Mouse (Mus musculus) C2C12 (cell line): Measurements from ENCODE around the gene Osbpl2.

Source experiments
- CTCF ChIP-seq: IDR thresholded peaks from one replicate; pipeline ENCODE4 v1.5.1; 2011; ENCODE audit not compliant: control insufficient read depth, insufficient read depth, insufficient read length
- FOSL1 ChIP-seq: IDR thresholded peaks from one replicate; pipeline ENCODE4 v1.8.0; 2011; ENCODE audit warnings: mild to moderate bottlenecking, low read length; ENCODE audit not compliant: poor library complexity, insufficient read depth, severe bottlenecking
- MYOD1 ChIP-seq: IDR thresholded peaks from one replicate; pipeline ENCODE4 v1.6.1; 2011; ENCODE audit warnings: low read depth; ENCODE audit not compliant: control insufficient read depth, insufficient read length
- USF1 ChIP-seq: IDR thresholded peaks from one replicate; pipeline ENCODE4 v1.6.1; 2011; ENCODE audit warnings: low read depth, mild to moderate bottlenecking, control low read depth, moderate library complexity

DNA sequence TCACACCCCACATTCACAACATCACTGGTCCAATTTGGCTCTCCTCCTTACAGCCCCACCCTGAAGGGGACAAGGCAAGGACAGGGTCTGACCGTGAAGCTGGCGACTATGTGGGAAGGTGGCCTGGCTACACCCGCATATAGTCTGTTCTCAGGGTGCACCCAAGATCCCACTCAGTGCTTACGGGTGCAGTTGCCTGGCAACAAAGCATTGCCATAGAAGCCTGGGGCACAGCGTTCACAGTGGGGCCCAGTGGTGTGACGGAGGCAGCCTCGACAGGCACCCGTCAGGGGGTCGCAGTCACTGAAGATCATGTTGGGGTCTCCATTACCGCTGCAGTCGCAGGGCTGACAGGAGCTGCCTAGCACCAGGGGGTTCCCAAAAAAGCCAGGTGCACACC is 68.3 kb downstream of the Osbpl2 start:
- TF ChIP-seq CTCF (no peak), MYOD1 (no peak), FOSL1 (no peak), USF1 (no peak)
